Mouse (Mus musculus) kidney, adult 18-20 months (tissue): ENCODE measurements around the gene Cabin1.
"Not testable (repeated sequence)": the region's sequence is repeated elsewhere in the genome, so short reads cannot be mapped to it uniquely, and the experiment has no call there.

Experiments
- DNase-seq: peaks from one replicate; pipeline ENCODE4 v3.0.0; 2021

Gene Cabin1

GRCm38 (mm10) chr10:75763682-75764518, at the start of gene Cabin1:
TSS of gene Cabin1 (minus strand) at chr10:75764341.
- DNase-seq = peak; percentile 96

DNA sequence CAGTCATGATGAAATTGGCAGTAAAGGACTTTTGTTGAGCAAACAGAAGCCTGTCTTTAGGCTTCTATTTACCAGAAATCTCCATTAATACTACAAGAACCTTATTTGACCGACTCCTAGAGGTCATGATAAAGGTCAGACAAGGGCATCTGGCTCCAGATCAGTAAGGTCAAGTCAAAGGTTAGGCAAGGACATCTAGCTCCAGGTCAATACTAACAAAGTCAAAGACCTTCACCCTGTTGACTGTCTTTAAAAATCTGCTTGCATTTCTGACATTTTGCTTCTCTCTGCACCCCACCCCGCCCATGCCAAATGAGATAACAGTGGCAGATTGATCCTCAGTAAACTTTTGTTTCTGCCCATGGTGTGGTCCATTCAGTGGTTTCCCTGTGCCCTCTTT, 40.1 kb upstream of the Cabin1 start:
- DNase-seq = no peak

DNA sequence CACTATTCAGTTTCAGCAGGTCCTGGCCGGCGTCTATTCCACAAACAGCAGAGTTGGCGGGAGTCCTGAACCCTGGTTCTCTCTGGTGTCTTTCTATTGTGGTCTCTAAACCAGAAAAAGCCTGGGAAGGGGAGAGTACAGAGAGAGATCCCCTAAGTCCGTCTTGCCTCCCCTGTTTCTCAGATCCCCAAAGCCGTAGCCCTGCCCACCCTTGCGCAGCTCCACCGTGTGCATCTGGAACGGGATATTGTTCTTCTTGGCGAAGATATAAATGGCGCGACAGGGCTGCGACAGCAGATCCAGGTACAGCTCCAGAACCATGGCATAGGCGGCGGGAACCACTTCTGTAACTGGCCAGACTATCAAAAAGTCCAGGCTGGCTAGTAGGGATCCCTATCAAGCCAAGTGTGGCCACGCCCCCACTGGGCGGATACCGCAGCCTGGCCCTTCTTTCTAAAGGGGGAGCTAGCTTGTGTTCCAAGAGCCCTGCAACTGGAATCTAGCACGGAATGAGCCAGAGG, 34.1 kb upstream of the Cabin1 start, which contains the start of gene Gstt1:
Gstt1 (minus strand) TSS at position 409 of the 521 bp plus-strand sequence.
- peak; percentile 81 for DNase-seq

DNA sequence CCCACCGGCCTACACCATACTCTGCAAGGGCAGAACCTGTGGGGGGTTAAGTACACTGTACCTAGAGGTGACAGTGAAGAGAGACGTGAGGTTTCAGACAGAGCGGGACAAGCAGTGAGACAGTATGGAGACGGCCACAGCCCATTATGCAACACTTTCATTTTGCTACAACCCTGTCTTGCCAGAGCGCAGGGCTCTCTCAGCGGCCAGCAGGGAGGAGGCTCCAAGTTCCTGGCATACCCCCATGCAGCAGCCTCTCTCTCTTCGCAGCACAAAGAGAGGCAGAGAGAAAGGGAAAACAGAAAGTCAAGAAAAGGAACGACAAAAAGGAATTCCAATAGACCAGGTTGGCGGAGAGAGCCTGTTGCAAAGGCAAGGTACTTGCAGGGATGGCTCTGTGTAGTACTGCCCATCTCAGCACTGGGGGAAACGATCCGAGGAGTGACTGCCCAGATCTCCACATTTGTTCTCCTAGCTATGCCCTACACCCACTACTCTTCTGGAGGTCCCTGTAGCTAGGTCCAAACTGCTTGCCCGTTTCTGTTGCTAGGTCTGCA, 33.6 kb upstream of the Cabin1 start:
- DNase-seq = peak; percentile 69

DNA sequence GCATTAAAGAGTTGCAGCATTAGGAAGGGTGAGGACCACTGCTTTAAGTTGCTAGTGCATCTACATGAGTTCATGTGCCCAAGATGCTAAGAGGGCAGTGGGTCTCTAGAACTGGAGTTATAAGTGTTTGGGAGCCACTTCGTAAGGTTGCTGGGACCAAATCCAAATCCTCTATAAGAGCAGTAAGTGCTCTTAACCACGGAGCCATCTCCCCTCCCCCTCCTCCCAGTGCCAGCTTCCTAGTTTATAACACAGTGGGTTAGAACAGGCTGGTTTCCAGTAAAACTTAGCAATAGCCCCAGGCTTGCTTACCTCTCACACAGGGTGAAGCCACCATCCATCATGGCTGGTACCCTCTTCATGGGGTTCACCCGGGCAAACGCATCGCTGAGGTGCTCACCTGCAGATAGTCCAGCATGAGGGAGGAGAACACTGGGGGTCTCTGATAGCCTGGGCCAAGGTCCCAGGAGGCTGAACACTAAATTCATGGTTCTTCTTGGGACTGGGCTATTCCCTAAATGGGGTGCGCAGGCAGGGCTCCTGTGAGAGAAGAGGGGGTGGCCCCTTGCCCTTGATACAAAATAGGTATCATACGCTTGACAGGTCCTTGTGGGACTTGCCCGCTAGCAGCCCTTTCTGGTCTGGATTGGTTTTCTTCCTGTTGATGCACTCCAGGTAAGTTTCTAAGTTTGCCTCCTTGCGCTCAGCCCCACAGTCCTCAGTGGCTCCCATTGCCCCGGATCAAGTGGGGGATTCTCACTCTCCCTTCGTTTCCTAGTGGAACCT, 32.8 kb upstream of the Cabin1 start:
- peak; percentile 37 for DNase-seq

DNA sequence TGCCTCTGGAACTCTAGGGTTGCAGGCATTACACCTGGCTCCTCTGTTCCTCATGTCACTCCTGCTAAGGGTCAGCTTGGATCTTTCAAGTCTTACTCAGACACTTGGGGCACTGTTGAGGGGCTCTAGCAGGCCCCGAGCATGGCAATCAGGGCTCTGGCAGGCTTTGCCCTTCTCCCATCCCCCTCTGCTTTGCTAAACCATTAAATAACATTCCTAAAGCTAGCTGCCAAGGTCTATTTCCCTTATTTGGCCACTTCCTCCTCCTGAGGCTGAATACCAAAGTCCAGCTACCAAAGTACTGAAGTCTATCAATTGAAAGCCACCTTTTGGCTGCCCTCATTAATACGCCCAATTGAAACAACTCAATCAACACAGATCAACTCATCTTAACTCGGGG, 30.7 kb upstream of the Cabin1 start:
- DNase-seq = peak; percentile 71

DNA sequence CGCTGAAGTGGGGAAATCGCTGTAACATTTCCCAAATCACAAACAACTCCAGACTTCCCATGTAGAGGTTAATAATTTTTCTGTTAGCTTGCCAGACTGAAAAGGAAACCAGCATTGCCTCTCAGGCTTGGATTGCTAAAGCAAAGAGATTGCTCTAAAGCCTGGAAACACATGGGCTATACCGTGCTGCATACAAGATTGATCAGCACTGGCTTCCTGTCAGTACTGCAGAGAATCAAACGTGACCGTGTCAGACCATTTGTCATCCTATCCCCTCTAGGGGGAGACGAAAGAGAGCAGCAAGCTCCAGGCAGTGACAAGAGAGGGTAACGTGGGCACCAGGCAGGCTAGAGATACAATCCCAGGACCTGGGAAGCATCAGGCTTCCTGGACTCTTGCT, 26.6 kb upstream of the Cabin1 start:
- DNase-seq = no peak

- peak; percentile 71 for DNase-seq
Measured at GRCm38 (mm10) chr10:75789841-75790240, 25.7 kb upstream of the Cabin1 start.

DNA sequence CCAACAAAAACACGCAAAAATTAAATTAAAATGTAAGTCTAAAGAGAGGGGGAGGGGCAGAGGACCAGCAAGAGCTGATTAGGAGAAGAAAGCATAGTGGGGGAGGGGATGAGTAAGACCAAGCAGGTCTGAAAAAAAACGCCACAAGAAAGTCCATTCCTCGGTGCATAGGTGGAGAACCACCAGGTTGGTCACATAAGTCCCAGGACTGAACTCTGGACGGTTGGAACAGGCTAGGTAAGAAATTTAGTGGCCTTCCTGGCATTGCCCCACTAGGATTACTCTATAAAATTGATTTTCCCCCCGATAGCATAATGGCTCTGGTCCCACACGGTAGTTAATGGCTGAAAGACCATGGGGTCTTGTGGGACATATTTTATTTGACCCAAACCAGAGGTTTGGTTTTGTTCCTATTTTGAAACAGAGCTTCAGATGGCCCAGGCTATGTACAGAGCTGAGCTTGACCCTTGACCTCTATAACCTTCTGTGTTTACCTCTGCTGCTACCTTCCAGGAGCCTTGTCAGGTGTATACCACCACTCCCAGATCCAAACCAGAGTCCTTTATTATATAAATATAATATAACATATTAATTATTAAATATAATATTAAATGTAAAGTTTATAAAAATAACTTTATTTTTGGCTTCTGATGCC, 25.1 kb upstream of the Cabin1 start:
- DNase-seq = no peak

DNA sequence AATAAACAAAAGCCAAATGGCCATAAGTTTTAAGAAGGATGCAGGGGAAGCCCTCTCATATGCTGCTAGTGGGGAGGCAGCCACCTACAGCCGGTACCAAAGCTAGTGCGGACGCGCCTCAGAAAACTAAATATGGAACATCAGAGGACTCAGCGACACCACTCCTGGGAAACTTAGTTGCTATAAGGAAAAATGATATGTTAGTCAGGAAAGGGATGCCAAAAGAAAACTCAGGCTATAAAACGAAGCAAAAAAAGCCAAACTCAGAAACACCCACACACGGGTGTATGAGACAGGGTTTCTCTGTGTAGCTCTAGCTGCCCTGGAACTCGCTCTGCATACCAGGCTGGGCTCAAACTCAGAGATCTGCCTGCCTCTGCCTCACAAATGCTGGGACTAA, 24.1 kb upstream of the Cabin1 start:
- no peak for DNase-seq

DNA sequence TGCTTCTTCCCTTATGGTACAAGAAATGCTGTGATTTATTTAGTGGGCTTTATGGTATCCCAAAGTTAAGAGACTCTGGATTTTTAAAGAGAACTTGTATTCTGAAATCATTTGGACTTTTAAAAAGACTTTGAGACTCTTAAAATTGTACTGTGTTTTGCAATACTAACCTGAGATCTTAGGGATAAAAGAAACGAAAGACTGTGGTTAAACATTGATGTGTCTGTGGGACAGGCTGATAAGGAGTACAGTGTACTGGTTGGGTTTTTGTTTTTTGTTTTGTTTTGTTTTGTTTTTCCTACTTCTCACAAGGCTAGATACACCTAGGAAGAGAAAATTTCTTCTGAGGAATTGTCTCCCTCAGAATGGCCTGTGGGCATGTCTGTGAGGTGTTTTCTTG, 21.3 kb upstream of the Cabin1 start:
- DNase-seq = no peak

- DNase-seq = peak; percentile 88
Measured at GRCm38 (mm10) chr10:75780769-75781578, 16.8 kb upstream of the Cabin1 start, which contains the start of the genes Gm20441 and Gstt3. TSS of gene Gm20441 (minus strand) at chr10:75780954. TSS of gene Gstt3 (minus strand) at chr10:75781414.

DNA sequence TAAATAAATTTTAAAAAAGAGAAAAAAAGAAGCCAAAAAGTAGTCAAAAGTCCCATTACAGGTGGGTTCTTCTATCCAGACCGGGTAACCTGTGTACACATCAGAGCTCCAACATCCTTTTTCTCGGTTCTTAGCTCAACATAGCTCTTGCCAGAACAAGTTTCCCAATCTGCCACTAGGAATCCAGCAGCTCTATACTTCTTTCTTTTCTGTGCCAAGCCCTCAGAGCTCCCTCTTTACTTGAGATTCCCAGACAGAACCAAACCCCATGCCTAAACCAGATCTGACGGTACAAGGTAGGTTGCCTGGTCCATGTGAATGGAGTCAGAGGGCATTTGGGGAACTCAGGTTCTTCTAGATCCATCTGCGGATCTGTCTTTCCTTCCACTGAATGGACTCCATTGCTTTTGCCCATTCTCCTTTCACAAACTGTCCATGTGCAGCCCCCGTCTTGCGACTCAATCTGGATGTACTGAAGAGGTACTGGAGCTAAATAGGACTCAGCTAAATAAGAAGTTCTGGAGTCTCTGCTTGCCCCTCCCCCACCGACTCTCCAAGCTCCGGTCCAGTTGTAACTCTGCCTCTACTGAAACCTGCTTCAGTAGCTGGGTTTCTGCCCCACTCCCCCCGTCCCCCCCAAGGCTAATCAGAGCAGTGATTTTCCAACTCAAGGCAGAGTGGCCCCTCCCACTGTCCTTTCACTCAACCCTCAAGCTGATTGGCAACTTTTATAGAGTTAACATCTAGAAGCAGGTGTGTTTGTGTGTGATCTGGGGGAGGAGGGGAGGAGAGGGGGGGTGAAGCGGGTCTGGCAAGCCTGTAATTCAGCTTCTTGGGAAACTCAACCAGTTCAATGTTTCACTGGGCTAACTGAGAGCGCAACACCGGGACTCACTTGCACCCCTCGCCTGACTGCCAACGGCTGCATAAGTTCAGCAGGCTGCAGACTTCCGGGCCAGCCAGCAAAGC, 15.3 kb upstream of the Cabin1 start:
- DNase-seq = peak; percentile 63

DNA sequence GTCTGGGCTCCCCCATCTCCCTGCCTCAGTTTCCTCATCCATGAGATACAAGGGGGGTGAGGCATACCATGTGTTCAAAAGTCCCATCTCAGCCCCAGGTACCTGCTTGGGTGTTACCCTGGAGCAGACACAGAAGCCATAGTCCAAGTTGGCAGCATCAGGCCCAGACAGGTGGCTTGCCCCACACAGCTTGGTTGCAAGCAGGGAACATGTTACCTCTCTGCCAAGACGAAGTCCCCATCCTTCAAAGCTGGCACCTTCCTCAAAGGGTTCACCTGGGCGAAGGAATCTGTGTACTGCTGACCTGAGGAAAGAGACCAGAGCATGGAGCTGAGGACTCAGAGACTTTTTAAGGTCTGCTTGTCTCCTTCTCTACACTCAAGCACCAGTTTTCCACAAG, 13.7 kb upstream of the Cabin1 start:
- DNase-seq = no peak

- DNase-seq = no peak
Measured at GRCm38 (mm10) chr10:75776562-75776961, 12.4 kb upstream of the Cabin1 start.

DNA sequence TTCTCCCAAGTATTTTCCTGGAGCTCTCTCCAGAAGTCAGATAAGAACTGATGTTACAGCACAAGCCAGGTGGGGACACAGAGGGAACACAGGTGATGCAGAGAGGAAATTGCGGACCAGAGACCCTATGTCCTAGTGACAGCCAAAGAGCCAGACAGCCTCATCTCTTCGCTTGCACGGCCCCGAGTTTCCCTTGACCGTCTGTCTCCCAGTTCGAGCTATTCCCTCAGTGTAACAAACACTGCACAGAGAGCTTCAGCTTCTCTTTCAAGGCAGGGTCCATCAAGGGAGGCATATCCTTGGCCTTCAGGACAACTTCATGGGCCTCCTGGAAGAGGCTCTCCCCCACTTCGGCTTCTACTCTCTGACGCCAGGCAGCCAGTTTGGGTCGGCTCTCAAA, 10.4 kb upstream of the Cabin1 start:
- DNase-seq = no peak

GRCm38 (mm10) chr10:75774102-75774501, 10.0 kb upstream of the Cabin1 start:
- no peak for DNase-seq

- peak; percentile 89 for DNase-seq
Measured at GRCm38 (mm10) chr10:75772795-75773664, 8.9 kb upstream of the Cabin1 start, which contains the start of gene Ddt. TSS of gene Ddt (minus strand) at chr10:75773414.

DNA sequence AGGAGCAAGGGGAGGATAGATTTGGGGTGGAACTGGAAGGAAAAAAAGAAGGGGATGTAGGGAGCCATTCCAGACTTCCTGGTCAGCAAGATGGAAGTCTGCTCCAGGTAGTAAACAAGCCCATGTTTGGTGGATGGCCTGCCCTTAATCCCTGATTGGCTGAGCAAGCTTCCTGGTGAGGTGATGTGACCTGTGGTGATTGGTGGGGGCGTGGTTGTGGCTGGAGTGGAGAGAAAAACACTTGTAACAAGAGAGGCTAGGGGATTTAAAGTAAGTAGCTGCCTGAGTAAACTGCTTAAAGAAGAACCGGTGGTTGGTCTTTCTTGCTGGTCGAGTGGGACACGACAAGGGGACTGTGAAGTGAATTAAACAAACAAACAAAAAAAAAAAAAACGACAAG, 3.6 kb upstream of the Cabin1 start:
- not testable (repeated sequence) for DNase-seq
